Mouse (Mus musculus) ES-E14 (cell line): Measurements from ENCODE around the gene Per1. TPM values are rescaled to one million over a fixed set of nuclear protein-coding genes. Genes with fewer than 3 reads are reported as not detected.
A peak's percentile ranks its signal among the peaks of the same experiment; 100 is the strongest.

Experiments used
- DNase-seq: peaks from one replicate; pipeline ENCODE4 v3.0.0-alpha.2; 2013; ENCODE audit warnings: low read depth, low spot score
- H3K27ac ChIP-seq: 2 replicates; pipeline ENCODE4 v1.5.1; 2012; ENCODE audit warnings: low read depth, mild to moderate bottlenecking, low read length, moderate library complexity, mixed read lengths; ENCODE audit not compliant: poor library complexity, insufficient read depth, severe bottlenecking
- H3K36me3 ChIP-seq: 2 replicates; pipeline ENCODE4 v1.6.1; 2012; ENCODE audit warnings: mild to moderate bottlenecking, low read length, moderate library complexity, mixed read lengths; ENCODE audit not compliant: control insufficient read depth, poor library complexity, insufficient read depth, severe bottlenecking
- H3K4me1 ChIP-seq, 2 experiments: fragments of 150-350 bp in 1 of 2; sonication (generic) in 1 of 2; 2 replicates each; pipeline ENCODE4 v1.6.1; 2012; ENCODE audit warnings: low read length in 2 of 2, mild to moderate bottlenecking in 1 of 2, mixed read lengths in 1 of 2; ENCODE audit not compliant: control insufficient read depth in 2 of 2, insufficient read depth in 2 of 2, poor library complexity in 1 of 2
- H3K4me3 ChIP-seq, 2 experiments: fragments of 150-350 bp in 1 of 2; sonication (generic) in 1 of 2; 2 replicates each; pipeline ENCODE4 v1.5.1; 2012; ENCODE audit warnings: low read length in 2 of 2, low read depth in 1 of 2, mild to moderate bottlenecking in 1 of 2, mixed read lengths in 1 of 2; ENCODE audit not compliant: insufficient read depth in 1 of 2, poor library complexity in 1 of 2, severe bottlenecking in 1 of 2
- H3K9ac ChIP-seq: 2 replicates; pipeline ENCODE4 v1.6.1; 2012; ENCODE audit warnings: low read depth, mild to moderate bottlenecking, low read length, mixed read lengths; ENCODE audit not compliant: poor library complexity, insufficient read depth, severe bottlenecking
- H3K9me3 ChIP-seq: fragments of 150-350 bp; sonication (generic); 2 replicates; pipeline ENCODE4 v1.6.1; 2012; ENCODE audit warnings: low read depth, mild to moderate bottlenecking, low read length; ENCODE audit not compliant: control insufficient read depth, insufficient read depth
- CHD2 ChIP-seq: IDR thresholded peaks from 2 replicates; pipeline ENCODE4 v1.6.1; 2014; ENCODE audit warnings: mild to moderate bottlenecking, low read depth, low read length, inconsistent platforms
- HCFC1 ChIP-seq: IDR thresholded peaks from 2 replicates; pipeline ENCODE4 v1.6.1; 2012; ENCODE audit warnings: low read length, inconsistent platforms, borderline replicate concordance; ENCODE audit not compliant: insufficient read depth
- MAFK ChIP-seq: IDR thresholded peaks from 2 replicates; pipeline ENCODE4 v1.6.1; 2014; ENCODE audit warnings: mild to moderate bottlenecking, low read depth, low read length, inconsistent platforms; ENCODE audit not compliant: insufficient read depth
- ZC3H11A ChIP-seq: IDR thresholded peaks from 2 replicates; pipeline ENCODE4 v1.6.1; 2012; ENCODE audit warnings: low read depth, mild to moderate bottlenecking, inconsistent platforms, low read length, borderline replicate concordance
- ZNF384 ChIP-seq: IDR thresholded peaks from 2 replicates; pipeline ENCODE4 v1.6.1; 2012; ENCODE audit warnings: low read depth, low read length, inconsistent platforms
- in situ Hi-C, 2 experiments: fragments of 600-800 bp; cut with MboI; formaldehyde crosslinking; loops; one replicate each; pipeline ENCODE4 v1.15.1; 2025; ENCODE audit warnings: low sequenced_read_pairs in 2 of 2, inconsistent platforms in 1 of 2; ENCODE audit not compliant: unreplicated experiment in 2 of 2
- total RNA-seq: library from RNA; depleted of rRNA; stranded (reverse); fragments of 300-350 nt; gene quantifications from 2 replicates; pipeline ENCODE4 v1.2.3, GENCODE M21; 2012

Per1 gene
- total RNA-seq, 1 experiment: 6.0 TPM

GRCm38 (mm10) chr11:69120221-69121000 is 25.4 kb downstream of the Per1 start, which contains the start of gene Hes7:
Gene Hes7, plus strand, starts transcription at chr11:69120404.
- H3K4me1 ChIP-seq: peaks cover 0 to 4% of the 10 kb centered on the region in 2 experiments; a peak in 1 of 4 replicates
- H3K4me3 ChIP-seq: peak within 1 kb of the TSS; percentile 68 to 82; a peak in 3 of 4 replicates
- TF ChIP-seq MAFK (no peak), ZC3H11A (no peak), CHD2 (no peak), ZNF384 (no peak), HCFC1 (no peak)
- in situ Hi-C loops: no loop called here
- no peaks in the 10 kb centered on the region for H3K36me3 ChIP-seq
- DNase-seq: no peak
- no peaks in the 10 kb centered on the region for H3K9me3 ChIP-seq
- 0 out of 2 replicates have a peak within 1 kb of the TSS, but pooled peaks have one; percentile 6 for H3K9ac ChIP-seq
- H3K27ac ChIP-seq: no peak within 1 kb of the TSS

GRCm38 (mm10) chr11:69121001-69121740 is 26.2 kb downstream of the Per1 start:
- no peaks in the 10 kb centered on the region for H3K36me3 ChIP-seq
- TF ChIP-seq HCFC1: no peak
- no peak for TF ChIP-seq ZNF384
- no peak for TF ChIP-seq ZC3H11A
- no peak for DNase-seq
- H3K9ac ChIP-seq: 0 out of 2 replicates have a peak overlapping the region, but pooled peaks have one; percentile 6
- H3K9me3 ChIP-seq: no peaks in the 10 kb centered on the region
- in situ Hi-C loops: no loop called here
- peaks cover 0 to 7% of the 10 kb centered on the region in 2 experiments; a peak in 2 of 4 replicates for H3K4me1 ChIP-seq
- H3K4me3 ChIP-seq: peak overlapping the region; percentile 68 to 82
- H3K27ac ChIP-seq: no peak overlapping the region

GRCm38 (mm10) chr11:69121741-69122335 is 26.8 kb downstream of the Per1 start:
- peaks cover 0 to 9% of the 10 kb centered on the region in 2 experiments; a peak in 2 of 4 replicates for H3K4me1 ChIP-seq
- in situ Hi-C loops: no loop called here
- H3K27ac ChIP-seq: no peak overlapping the region
- H3K36me3 ChIP-seq: no peaks in the 10 kb centered on the region
- DNase-seq: no peak
- TF ChIP-seq CHD2 (no peak), ZC3H11A (no peak), HCFC1 (no peak), MAFK (no peak), ZNF384 (no peak)
- H3K9me3 ChIP-seq: no peaks in the 10 kb centered on the region
- H3K9ac ChIP-seq: peak overlapping the region; percentile 6; the same call in 1 of the 2 replicates
- H3K4me3 ChIP-seq: peak overlapping the region; percentile 68 to 82

- in situ Hi-C loops: no loop called here
- Histone ChIP-seq H3K9me3 (no peaks in the 10 kb centered on the region), H3K27ac (no peak within 1 kb of the TSS), H3K4me1 (peaks cover 0 to 8% of the 10 kb centered on the region in 2 experiments; a peak in 2 of 4 replicates), H3K9ac (peak within 1 kb of the TSS; percentile 55), H3K36me3 (no peaks in the 10 kb centered on the region), H3K4me3 (peak within 1 kb of the TSS; percentile 68 to 82)
- DNase-seq: no peak
- no peak for TF ChIP-seq ZC3H11A
- no peak for TF ChIP-seq HCFC1
- TF ChIP-seq ZNF384: no peak
- no peak for TF ChIP-seq MAFK
- no peak for TF ChIP-seq CHD2
Measured at GRCm38 (mm10) chr11:69122336-69122951, 27.4 kb downstream of the Per1 start, which contains the start of gene 9130213A22Rik. Gene 9130213A22Rik, minus strand, starts transcription at chr11:69122589.
